Mouse (Mus musculus): ENCODE results near the gene Ddx31. TPM values are rescaled to one million over a fixed set of nuclear protein-coding genes. Genes with fewer than 3 reads are reported as not detected.

Gene Ddx31
- 4.2 and 4.4 TPM in 2 replicates for polyA plus RNA-seq (2015; fragmentation: Nextera tagmentation; extraction: Ambion mirVana)

DNA sequence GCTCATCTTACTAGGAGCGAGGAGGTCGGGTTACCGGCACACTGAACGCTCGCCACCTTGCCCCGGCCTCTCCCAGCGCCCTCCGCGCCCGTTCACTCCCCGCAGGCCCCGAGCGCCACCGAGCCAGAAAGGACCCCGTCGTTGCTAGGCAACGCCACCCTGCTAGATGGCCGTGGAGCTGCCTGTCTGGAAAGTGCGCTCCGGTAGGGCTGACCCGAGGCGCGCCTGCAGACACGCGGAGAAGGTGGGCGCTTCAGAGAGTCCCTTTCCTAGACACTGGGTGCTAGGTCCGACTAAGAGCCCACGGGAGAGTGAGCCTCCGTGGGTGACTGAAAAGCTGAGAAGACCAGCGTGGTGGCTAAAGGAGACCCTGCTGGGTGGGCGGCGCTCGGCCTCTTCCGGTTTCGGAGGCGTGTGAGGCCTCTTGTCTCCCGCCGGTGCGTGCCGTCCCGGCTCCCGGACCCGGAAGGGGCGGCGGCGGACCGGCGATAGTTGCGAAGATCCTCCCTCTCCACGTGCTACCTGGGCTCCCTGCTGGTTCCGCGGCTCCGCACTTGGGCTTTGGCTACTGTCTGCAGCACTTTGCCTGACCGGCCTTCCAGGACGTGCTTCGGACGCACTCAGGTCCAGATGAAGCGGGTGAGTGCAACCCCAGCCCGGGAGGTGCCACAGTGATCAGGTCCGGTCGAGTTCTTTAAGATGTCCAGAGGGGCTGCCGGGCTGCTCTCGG is at the start of gene Ddx31, which contains the start of gene Gtf3c4:
Gene Ddx31 (plus strand): TSS at position 185 of the 730 bp plus-strand sequence.
Gene Gtf3c4 (minus strand): TSS at position 139 of the 730 bp plus-strand sequence.
- DNase-seq (peak; percentile 96), ATAC-seq (peak; percentile 96)
- TF ChIP-seq CTCF (IDR thresholded peaks at IDR 0.05; ENCODE audit: low read depth) (no peak), EP300 (IDR thresholded peaks at IDR 0.05; ENCODE audit: low read depth) (peak; percentile 72; the same call in 1 of the 2 replicates)
- H3K4me3 ChIP-seq (ENCODE audit: low read depth, low read length) = peak within 1 kb of the TSS; percentile 95
- peaks cover 7% of the 10 kb centered on the region for H3K36me3 ChIP-seq (replicated peaks; ENCODE audit: insufficient read depth, low read length)
- WGBS (ENCODE audit: insufficient replicate concordance) = 0% methylated on average over 62 of the region's 63 CpGs
- H3K27ac ChIP-seq (ENCODE audit: low read depth) = peak within 1 kb of the TSS; percentile 95
- peaks cover 29% of the 10 kb centered on the region for H3K4me1 ChIP-seq (ENCODE audit: insufficient read depth)
- peak within 1 kb of the TSS; percentile 99 for H3K4me2 ChIP-seq (ENCODE audit: low read depth, low read length)
- no peaks in the 10 kb centered on the region for H3K27me3 ChIP-seq (ENCODE audit: insufficient read depth, low read length)
- H3K9ac ChIP-seq (replicated peaks) = peak within 1 kb of the TSS; percentile 92
- H3K9me3 ChIP-seq (ENCODE audit: low read length) = no peaks in the 10 kb centered on the region

- ATAC-seq = no peak
- TF ChIP-seq EP300 (IDR thresholded peaks at IDR 0.05; ENCODE audit: low read depth) (no peak), CTCF (IDR thresholded peaks at IDR 0.05; ENCODE audit: low read depth) (no peak)
- no peak overlapping the region for H3K27ac ChIP-seq (ENCODE audit: low read depth)
- no peaks in the 10 kb centered on the region for H3K4me1 ChIP-seq (ENCODE audit: insufficient read depth)
- H3K27me3 ChIP-seq (ENCODE audit: insufficient read depth, low read length) = no peaks in the 10 kb centered on the region
- WGBS (ENCODE audit: insufficient replicate concordance) = 20% methylated on average over 5 of the region's 6 CpGs
- no peak for DNase-seq
- no peak overlapping the region for H3K4me2 ChIP-seq (ENCODE audit: low read depth, low read length)
- no peaks in the 10 kb centered on the region for H3K36me3 ChIP-seq (replicated peaks; ENCODE audit: insufficient read depth, low read length)
- no peaks in the 10 kb centered on the region for H3K9me3 ChIP-seq (ENCODE audit: low read length)
- no peak overlapping the region for H3K9ac ChIP-seq (replicated peaks)
- H3K4me3 ChIP-seq (ENCODE audit: low read depth, low read length) = no peak overlapping the region
Observed at GRCm38 (mm10) chr2:28792931-28793610, 47.1 kb upstream of the Ddx31 start.

- DNase-seq (no peak), ATAC-seq (no peak)
- 70% methylated on average over 5 of the region's 5 CpGs for WGBS (ENCODE audit: insufficient replicate concordance)
- no peak overlapping the region for H3K4me3 ChIP-seq (ENCODE audit: low read depth, low read length)
- no peak overlapping the region for H3K9ac ChIP-seq (replicated peaks)
- H3K36me3 ChIP-seq (replicated peaks; ENCODE audit: insufficient read depth, low read length) = no peaks in the 10 kb centered on the region
- TF ChIP-seq CTCF (IDR thresholded peaks at IDR 0.05; ENCODE audit: low read depth) = peak; percentile 45
- no peak for TF ChIP-seq EP300 (IDR thresholded peaks at IDR 0.05; ENCODE audit: low read depth)
- H3K27ac ChIP-seq (ENCODE audit: low read depth) = no peak overlapping the region
- no peaks in the 10 kb centered on the region for H3K4me1 ChIP-seq (ENCODE audit: insufficient read depth)
- H3K4me2 ChIP-seq (ENCODE audit: low read depth, low read length) = no peak overlapping the region
- H3K9me3 ChIP-seq (ENCODE audit: low read length) = no peaks in the 10 kb centered on the region
- H3K27me3 ChIP-seq (ENCODE audit: insufficient read depth, low read length) = no peaks in the 10 kb centered on the region
Observed at GRCm38 (mm10) chr2:28794623-28795022, 45.6 kb upstream of the Ddx31 start.

GRCm38 (mm10) chr2:28796298-28796697 is 43.9 kb upstream of the Ddx31 start:
- no peaks in the 10 kb centered on the region for H3K36me3 ChIP-seq (replicated peaks; ENCODE audit: insufficient read depth, low read length)
- H3K27me3 ChIP-seq (ENCODE audit: insufficient read depth, low read length) = no peaks in the 10 kb centered on the region
- no peaks in the 10 kb centered on the region for H3K9me3 ChIP-seq (ENCODE audit: low read length)
- H3K4me1 ChIP-seq (ENCODE audit: insufficient read depth) = no peaks in the 10 kb centered on the region
- no peak overlapping the region for H3K4me3 ChIP-seq (ENCODE audit: low read depth, low read length)
- no peak overlapping the region for H3K4me2 ChIP-seq (ENCODE audit: low read depth, low read length)
- no peak overlapping the region for H3K27ac ChIP-seq (ENCODE audit: low read depth)
- H3K9ac ChIP-seq (replicated peaks) = no peak overlapping the region
- no peak for TF ChIP-seq CTCF (IDR thresholded peaks at IDR 0.05; ENCODE audit: low read depth)
- no peak for TF ChIP-seq EP300 (IDR thresholded peaks at IDR 0.05; ENCODE audit: low read depth)
- DNase-seq = no peak
- ATAC-seq = no peak
- 43% methylated on average over 8 of the region's 8 CpGs for WGBS (ENCODE audit: insufficient replicate concordance)

GRCm38 (mm10) chr2:28797490-28798106 is 42.6 kb upstream of the Ddx31 start:
- Histone ChIP-seq H3K27ac (ENCODE audit: low read depth) (no peak overlapping the region), H3K9ac (replicated peaks) (no peak overlapping the region), H3K4me1 (ENCODE audit: insufficient read depth) (no peaks in the 10 kb centered on the region), H3K4me3 (ENCODE audit: low read depth, low read length) (no peak overlapping the region), H3K36me3 (replicated peaks; ENCODE audit: insufficient read depth, low read length) (no peaks in the 10 kb centered on the region), H3K9me3 (ENCODE audit: low read length) (no peaks in the 10 kb centered on the region), H3K4me2 (ENCODE audit: low read depth, low read length) (no peak overlapping the region), H3K27me3 (ENCODE audit: insufficient read depth, low read length) (no peaks in the 10 kb centered on the region)
- ATAC-seq = no peak
- no peak for TF ChIP-seq CTCF (IDR thresholded peaks at IDR 0.05; ENCODE audit: low read depth)
- TF ChIP-seq EP300 (IDR thresholded peaks at IDR 0.05; ENCODE audit: low read depth) = no peak
- DNase-seq = no peak
- WGBS (ENCODE audit: insufficient replicate concordance) = 69% methylated on average over 18 of the region's 18 CpGs

- Histone ChIP-seq H3K36me3 (replicated peaks; ENCODE audit: insufficient read depth, low read length) (no peaks in the 10 kb centered on the region), H3K27me3 (ENCODE audit: insufficient read depth, low read length) (no peaks in the 10 kb centered on the region), H3K27ac (ENCODE audit: low read depth) (no peak overlapping the region), H3K9me3 (ENCODE audit: low read length) (no peaks in the 10 kb centered on the region), H3K4me1 (ENCODE audit: insufficient read depth) (no peaks in the 10 kb centered on the region), H3K4me2 (ENCODE audit: low read depth, low read length) (no peak overlapping the region), H3K9ac (replicated peaks) (no peak overlapping the region), H3K4me3 (ENCODE audit: low read depth, low read length) (no peak overlapping the region)
- 31% methylated on average over 3 of the region's 3 CpGs for WGBS (ENCODE audit: insufficient replicate concordance)
- no peak for TF ChIP-seq EP300 (IDR thresholded peaks at IDR 0.05; ENCODE audit: low read depth)
- no peak for TF ChIP-seq CTCF (IDR thresholded peaks at IDR 0.05; ENCODE audit: low read depth)
- ATAC-seq (no peak), DNase-seq (no peak)
Observed at GRCm38 (mm10) chr2:28798390-28798789, 41.8 kb upstream of the Ddx31 start.
